Mouse (Mus musculus) fat pad, adult 2 months (tissue): ENCODE results near the gene Eef1akmt2.

Experiments
- DNase-seq: peaks from one replicate; pipeline ENCODE4 v3.0.0-alpha.2; 2011; ENCODE audit warnings: low read depth, low spot score; ENCODE audit errors: extremely low read depth

The Eef1akmt2 gene

GRCm38 (mm10) chr7:132873043-132873442 is 20.6 kb upstream of the Eef1akmt2 start:
- no peak for DNase-seq

GRCm38 (mm10) chr7:132866316-132866715 is 13.8 kb upstream of the Eef1akmt2 start:
- no peak for DNase-seq

GRCm38 (mm10) chr7:132859042-132859958 is 6.8 kb upstream of the Eef1akmt2 start, which contains the start of gene Abraxas2:
Gene Abraxas2, plus strand, starts transcription at chr7:132859225.
- DNase-seq = peak; percentile 47

- DNase-seq = no peak
Observed at GRCm38 (mm10) chr7:132858043-132858608, 5.7 kb upstream of the Eef1akmt2 start.

- DNase-seq = no peak
Observed at GRCm38 (mm10) chr7:132856083-132856482, 3.6 kb upstream of the Eef1akmt2 start.

- DNase-seq = no peak
Observed at GRCm38 (mm10) chr7:132853946-132854345, 1.5 kb upstream of the Eef1akmt2 start.

GRCm38 (mm10) chr7:132853361-132853760 is 888 bp upstream of the Eef1akmt2 start:
- DNase-seq = peak; percentile 61

GRCm38 (mm10) chr7:132843152-132843551 is 9.3 kb downstream of the Eef1akmt2 start:
- DNase-seq = no peak

- DNase-seq = no peak
Observed at GRCm38 (mm10) chr7:132842455-132842854, 10.0 kb downstream of the Eef1akmt2 start.

GRCm38 (mm10) chr7:132841287-132841686 is 11.2 kb downstream of the Eef1akmt2 start:
- no peak for DNase-seq

- no peak for DNase-seq
Observed at GRCm38 (mm10) chr7:132830955-132831354, 21.5 kb downstream of the Eef1akmt2 start.

- no peak for DNase-seq
Observed at GRCm38 (mm10) chr7:132824346-132825022, 28.0 kb downstream of the Eef1akmt2 start.

GRCm38 (mm10) chr7:132823832-132824231 is 28.6 kb downstream of the Eef1akmt2 start:
- no peak for DNase-seq

GRCm38 (mm10) chr7:132820692-132821091 is 31.8 kb downstream of the Eef1akmt2 start:
- no peak for DNase-seq

- DNase-seq = no peak
Observed at GRCm38 (mm10) chr7:132817056-132817455, 35.4 kb downstream of the Eef1akmt2 start.

GRCm38 (mm10) chr7:132816528-132816927 is 35.9 kb downstream of the Eef1akmt2 start:
- DNase-seq = no peak

GRCm38 (mm10) chr7:132815081-132815480 is 37.4 kb downstream of the Eef1akmt2 start:
- no peak for DNase-seq

GRCm38 (mm10) chr7:132814089-132814450 is 38.4 kb downstream of the Eef1akmt2 start:
- DNase-seq = no peak

GRCm38 (mm10) chr7:132813416-132814088 is 38.9 kb downstream of the Eef1akmt2 start, which contains the start of gene Fam53b:
Gene Fam53b, minus strand, starts transcription at chr7:132813886.
- DNase-seq = no peak

GRCm38 (mm10) chr7:132812619-132813415 is 39.7 kb downstream of the Eef1akmt2 start:
- DNase-seq = no peak
